Mouse (Mus musculus): ENCODE results near the gene Tenm2. TPM values are rescaled to one million over a fixed set of nuclear protein-coding genes. Genes with fewer than 3 reads are reported as not detected.

The Tenm2 gene
- polyA plus RNA-seq, 1 experiment from 2014 or later = 39.5 TPM

- Histone ChIP-seq H3K27ac (replicated peaks) (no peak overlapping the region), H3K36me3 (no peaks in the 10 kb centered on the region), H3K27me3 (no peaks in the 10 kb centered on the region), H3K9me3 (no peaks in the 10 kb centered on the region), H3K4me2 (replicated peaks) (no peak overlapping the region), H3K4me1 (no peaks in the 10 kb centered on the region), H3K4me3 (no peak overlapping the region), H3K9ac (replicated peaks) (no peak overlapping the region)
- ATAC-seq (replicated peaks) = no peak
- WGBS = 30% methylated on average over 4 of the region's 4 CpGs
Observed at GRCm38 (mm10) chr11:36872961-36873360, 362.8 kb downstream of the Tenm2 start.

GRCm38 (mm10) chr11:36870548-36870947 lies 365.2 kb downstream of the Tenm2 start:
- Histone ChIP-seq H3K9me3 (no peaks in the 10 kb centered on the region), H3K27me3 (no peaks in the 10 kb centered on the region), H3K36me3 (no peaks in the 10 kb centered on the region), H3K4me3 (no peak overlapping the region), H3K4me2 (replicated peaks) (no peak overlapping the region), H3K4me1 (no peaks in the 10 kb centered on the region), H3K27ac (replicated peaks) (no peak overlapping the region), H3K9ac (replicated peaks) (no peak overlapping the region)
- no peak for ATAC-seq (replicated peaks)
- 68% methylated on average over 5 of the region's 5 CpGs for WGBS

- Histone ChIP-seq H3K36me3 (no peaks in the 10 kb centered on the region), H3K9ac (replicated peaks) (no peak overlapping the region), H3K4me1 (no peaks in the 10 kb centered on the region), H3K27ac (replicated peaks) (no peak overlapping the region), H3K4me2 (replicated peaks) (no peak overlapping the region), H3K27me3 (no peaks in the 10 kb centered on the region), H3K4me3 (no peak overlapping the region), H3K9me3 (no peaks in the 10 kb centered on the region)
- ATAC-seq (replicated peaks) = no peak
- WGBS = 72% methylated on average over 3 of the region's 3 CpGs
Observed at GRCm38 (mm10) chr11:36851690-36852089, 384.1 kb downstream of the Tenm2 start.

GRCm38 (mm10) chr11:36847451-36847850 lies 388.3 kb downstream of the Tenm2 start:
- Histone ChIP-seq H3K4me3 (no peak overlapping the region), H3K4me1 (no peaks in the 10 kb centered on the region), H3K36me3 (no peaks in the 10 kb centered on the region), H3K4me2 (replicated peaks) (no peak overlapping the region), H3K27ac (replicated peaks) (no peak overlapping the region), H3K9ac (replicated peaks) (no peak overlapping the region), H3K9me3 (no peaks in the 10 kb centered on the region), H3K27me3 (no peaks in the 10 kb centered on the region)
- 91% methylated on average over 6 of the region's 6 CpGs for whole genome bisulfite sequencing
- no peak for ATAC-seq (replicated peaks)

GRCm38 (mm10) chr11:36832855-36833254 lies 402.9 kb downstream of the Tenm2 start:
- ATAC-seq (replicated peaks) = no peak
- 86% methylated on average over 4 of the region's 4 CpGs for WGBS
- Histone ChIP-seq H3K4me3 (no peak overlapping the region), H3K27me3 (no peaks in the 10 kb centered on the region), H3K4me2 (replicated peaks) (no peak overlapping the region), H3K36me3 (no peaks in the 10 kb centered on the region), H3K4me1 (no peaks in the 10 kb centered on the region), H3K9ac (replicated peaks) (no peak overlapping the region), H3K9me3 (no peaks in the 10 kb centered on the region), H3K27ac (replicated peaks) (no peak overlapping the region)

- Histone ChIP-seq H3K27ac (replicated peaks) (no peak overlapping the region), H3K9me3 (no peaks in the 10 kb centered on the region), H3K9ac (replicated peaks) (no peak overlapping the region), H3K4me1 (no peaks in the 10 kb centered on the region), H3K4me2 (replicated peaks) (no peak overlapping the region), H3K36me3 (no peaks in the 10 kb centered on the region), H3K27me3 (no peaks in the 10 kb centered on the region), H3K4me3 (no peak overlapping the region)
- WGBS = 56% methylated on average over 11 of the region's 11 CpGs
- ATAC-seq (replicated peaks) = no peak
Observed at GRCm38 (mm10) chr11:36831511-36831910, 404.3 kb downstream of the Tenm2 start.

- no peak for ATAC-seq (replicated peaks)
- H3K9me3 ChIP-seq = no peaks in the 10 kb centered on the region
- no peaks in the 10 kb centered on the region for H3K27me3 ChIP-seq
- no peak overlapping the region for H3K4me2 ChIP-seq (replicated peaks)
- H3K27ac ChIP-seq (replicated peaks) = no peak overlapping the region
- WGBS = 42% methylated on average over 7 of the region's 7 CpGs
- H3K36me3 ChIP-seq = no peaks in the 10 kb centered on the region
- no peak overlapping the region for H3K9ac ChIP-seq (replicated peaks)
- no peak overlapping the region for H3K4me3 ChIP-seq
- H3K4me1 ChIP-seq = peaks cover 10% of the 10 kb centered on the region
Observed at GRCm38 (mm10) chr11:36824666-36825065, 411.1 kb downstream of the Tenm2 start.

- Histone ChIP-seq H3K36me3 (no peaks in the 10 kb centered on the region), H3K9me3 (no peaks in the 10 kb centered on the region), H3K27ac (replicated peaks) (no peak overlapping the region), H3K4me2 (replicated peaks) (no peak overlapping the region), H3K4me1 (peaks cover 10% of the 10 kb centered on the region), H3K27me3 (no peaks in the 10 kb centered on the region), H3K4me3 (no peak overlapping the region), H3K9ac (replicated peaks) (no peak overlapping the region)
- no peak for ATAC-seq (replicated peaks)
- WGBS = 69% methylated on average over 1 of the region's 1 CpGs
Observed at GRCm38 (mm10) chr11:36804615-36805014, 431.1 kb downstream of the Tenm2 start.

- Histone ChIP-seq H3K4me1 (peaks cover 10% of the 10 kb centered on the region), H3K36me3 (no peaks in the 10 kb centered on the region), H3K9ac (replicated peaks) (no peak overlapping the region), H3K27me3 (no peaks in the 10 kb centered on the region), H3K9me3 (no peaks in the 10 kb centered on the region), H3K4me2 (replicated peaks) (peak overlapping the region; percentile 26), H3K4me3 (no peak overlapping the region), H3K27ac (replicated peaks) (peak overlapping the region; percentile 35; the same call in 1 of the 2 replicates)
- ATAC-seq (replicated peaks) = peak; percentile 53; the same call in 1 of the 2 replicates
- WGBS = 34% methylated on average over 8 of the region's 8 CpGs
Observed at GRCm38 (mm10) chr11:36802208-36802631, 433.5 kb downstream of the Tenm2 start.

- H3K4me3 ChIP-seq = no peak overlapping the region
- H3K9ac ChIP-seq (replicated peaks) = no peak overlapping the region
- H3K9me3 ChIP-seq = no peaks in the 10 kb centered on the region
- ATAC-seq (replicated peaks) = no peak
- H3K4me1 ChIP-seq = peaks cover 10% of the 10 kb centered on the region
- H3K27ac ChIP-seq (replicated peaks) = no peak overlapping the region
- H3K27me3 ChIP-seq = no peaks in the 10 kb centered on the region
- H3K4me2 ChIP-seq (replicated peaks) = no peak overlapping the region
- no peaks in the 10 kb centered on the region for H3K36me3 ChIP-seq
- 78% methylated on average over 4 of the region's 4 CpGs for WGBS
Observed at GRCm38 (mm10) chr11:36801683-36802082, 434.1 kb downstream of the Tenm2 start.

- ATAC-seq (replicated peaks) = no peak
- Histone ChIP-seq H3K27me3 (no peaks in the 10 kb centered on the region), H3K9me3 (no peaks in the 10 kb centered on the region), H3K4me2 (replicated peaks) (no peak overlapping the region), H3K4me1 (peaks cover 10% of the 10 kb centered on the region), H3K36me3 (no peaks in the 10 kb centered on the region), H3K9ac (replicated peaks) (no peak overlapping the region), H3K4me3 (no peak overlapping the region), H3K27ac (replicated peaks) (no peak overlapping the region)
- 82% methylated on average over 8 of the region's 8 CpGs for WGBS
Observed at GRCm38 (mm10) chr11:36799409-36799808, 436.4 kb downstream of the Tenm2 start.

- no peak; the same call in 1 of the 2 replicates for ATAC-seq (replicated peaks)
- Histone ChIP-seq H3K27me3 (no peaks in the 10 kb centered on the region), H3K36me3 (no peaks in the 10 kb centered on the region), H3K9me3 (no peaks in the 10 kb centered on the region), H3K4me1 (peaks cover 11% of the 10 kb centered on the region), H3K27ac (replicated peaks) (no peak overlapping the region), H3K4me2 (replicated peaks) (no peak overlapping the region), H3K4me3 (no peak overlapping the region), H3K9ac (replicated peaks) (no peak overlapping the region)
- 31% methylated on average over 3 of the region's 3 CpGs for WGBS
Observed at GRCm38 (mm10) chr11:36758009-36758408, 477.8 kb downstream of the Tenm2 start.

GRCm38 (mm10) chr11:36746286-36746685 lies 489.5 kb downstream of the Tenm2 start:
- WGBS = 53% methylated on average over 4 of the region's 4 CpGs
- no peak overlapping the region for H3K9ac ChIP-seq (replicated peaks)

More at GRCm38 (mm10) chr11:36746286-36746685, 489.5 kb downstream of the Tenm2 start:
- ATAC-seq (replicated peaks) = no peak
- Histone ChIP-seq H3K36me3 (no peaks in the 10 kb centered on the region), H3K4me3 (no peak overlapping the region), H3K27ac (replicated peaks) (no peak overlapping the region), H3K4me1 (no peaks in the 10 kb centered on the region), H3K9me3 (no peaks in the 10 kb centered on the region), H3K27me3 (no peaks in the 10 kb centered on the region), H3K4me2 (replicated peaks) (no peak overlapping the region)

All from forebrain, embryonic 15.5 days (tissue).